Mouse (Mus musculus) embryonic facial prominence, embryonic 10.5 days (tissue): ENCODE results near the gene Mpg. TPM values are rescaled to one million over a fixed set of nuclear protein-coding genes. Genes with fewer than 3 reads are reported as not detected.

Experiments used
- DNase-seq: peaks from one replicate; pipeline ENCODE4 v3.0.0-alpha.2; 2017; ENCODE audit warnings: low spot score
- H3K27ac ChIP-seq: fragments of 300-500 bp; sonication (generic); replicated peaks from 2 replicates; pipeline ENCODE4 v1.5.1; 2016; ENCODE audit warnings: mild to moderate bottlenecking
- H3K27me3 ChIP-seq: fragments of 300-500 bp; sonication (generic); replicated peaks from 2 replicates; pipeline ENCODE4 v1.6.1; 2016; ENCODE audit warnings: low read depth, mild to moderate bottlenecking; ENCODE audit not compliant: poor library complexity, severe bottlenecking
- H3K36me3 ChIP-seq: fragments of 300-500 bp; sonication (generic); replicated peaks from 2 replicates; pipeline ENCODE4 v1.6.1; 2016; ENCODE audit warnings: mild to moderate bottlenecking, moderate library complexity
- H3K4me1 ChIP-seq: fragments of 300-500 bp; sonication (generic); 2 replicates; pipeline ENCODE4 v1.6.1; 2016
- H3K4me3 ChIP-seq: fragments of 300-500 bp; sonication (generic); 2 replicates; pipeline ENCODE4 v1.5.1; 2016; ENCODE audit warnings: mild to moderate bottlenecking, moderate library complexity
- H3K9me3 ChIP-seq: fragments of 300-500 bp; sonication (generic); 2 replicates; pipeline ENCODE4 v1.6.1; 2016; ENCODE audit warnings: mild to moderate bottlenecking
- WGBS: fragments of 180-500 bp; shearing (Covaris S2); methylation state at CpG from one replicate; pipeline ENCODE4 v1.1.7; 2016; 5-methylcytosine and 5-hydroxymethylcytosine counted together
- polyA plus RNA-seq: library from polyadenylated mRNA; unstranded; fragments of >200 nt; fragmentation: Nextera tagmentation; extraction: Ambion mirVana; gene quantifications from 2 replicates; pipeline ENCODE4 v1.2.1, GENCODE M21; 2016

The Mpg gene
- polyA plus RNA-seq, 1 experiment from 2014 or later: 33.2 TPM

DNA sequence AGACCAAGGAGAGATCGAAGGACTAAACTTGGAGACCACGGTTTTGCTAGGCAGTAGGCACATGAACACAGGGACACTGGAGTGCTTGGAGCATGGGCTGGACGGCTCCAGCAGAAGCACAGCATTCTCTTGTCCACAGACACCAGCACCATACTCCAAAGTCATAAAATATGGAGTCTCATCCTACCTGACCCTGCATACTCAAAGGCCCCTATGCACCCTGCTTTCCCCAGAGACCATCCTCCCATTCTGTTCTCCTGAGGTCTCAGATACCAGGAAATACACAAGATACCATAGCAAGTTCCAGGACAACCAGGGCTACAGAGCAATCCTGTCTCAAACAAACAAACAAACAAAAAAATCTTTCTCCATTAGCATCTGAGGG is 11.1 kb downstream of the Mpg start:
- H3K36me3 ChIP-seq: peaks cover 97% of the 10 kb centered on the region
- no peak overlapping the region for H3K4me3 ChIP-seq
- H3K27ac ChIP-seq: no peak overlapping the region
- H3K4me1 ChIP-seq: 0 out of 2 replicates have a peak, but pooled peaks cover 6% of the 10 kb centered on the region
- no peaks in the 10 kb centered on the region for H3K9me3 ChIP-seq
- no peaks in the 10 kb centered on the region for H3K27me3 ChIP-seq
- no peak for DNase-seq
- WGBS: 91% methylated on average over 3 of the region's 3 CpGs

- Histone ChIP-seq H3K36me3 (peaks cover 97% of the 10 kb centered on the region), H3K4me1 (0 out of 2 replicates have a peak, but pooled peaks cover 2% of the 10 kb centered on the region), H3K27ac (no peak overlapping the region), H3K4me3 (no peak overlapping the region), H3K27me3 (no peaks in the 10 kb centered on the region), H3K9me3 (no peaks in the 10 kb centered on the region)
- DNase-seq: peak; percentile 70
- 70% methylated on average over 5 of the region's 5 CpGs for WGBS
Measured at GRCm38 (mm10) chr11:32238093-32238860, 12.0 kb downstream of the Mpg start.

- no peak overlapping the region for H3K4me3 ChIP-seq
- DNase-seq: no peak
- H3K36me3 ChIP-seq: peaks cover 95% of the 10 kb centered on the region
- H3K4me1 ChIP-seq: peaks cover 16% of the 10 kb centered on the region
- H3K9me3 ChIP-seq: no peaks in the 10 kb centered on the region
- H3K27me3 ChIP-seq: no peaks in the 10 kb centered on the region
- H3K27ac ChIP-seq: no peak overlapping the region
Measured at GRCm38 (mm10) chr11:32241391-32241790, 15.1 kb downstream of the Mpg start.

GRCm38 (mm10) chr11:32242209-32242608 is 15.9 kb downstream of the Mpg start:
- no peak for DNase-seq
- Histone ChIP-seq H3K27ac (no peak overlapping the region), H3K4me3 (no peak overlapping the region), H3K36me3 (peaks cover 95% of the 10 kb centered on the region), H3K4me1 (peaks cover 14% of the 10 kb centered on the region), H3K27me3 (no peaks in the 10 kb centered on the region), H3K9me3 (no peaks in the 10 kb centered on the region)
- 90% methylated on average over 3 of the region's 3 CpGs for WGBS

DNA sequence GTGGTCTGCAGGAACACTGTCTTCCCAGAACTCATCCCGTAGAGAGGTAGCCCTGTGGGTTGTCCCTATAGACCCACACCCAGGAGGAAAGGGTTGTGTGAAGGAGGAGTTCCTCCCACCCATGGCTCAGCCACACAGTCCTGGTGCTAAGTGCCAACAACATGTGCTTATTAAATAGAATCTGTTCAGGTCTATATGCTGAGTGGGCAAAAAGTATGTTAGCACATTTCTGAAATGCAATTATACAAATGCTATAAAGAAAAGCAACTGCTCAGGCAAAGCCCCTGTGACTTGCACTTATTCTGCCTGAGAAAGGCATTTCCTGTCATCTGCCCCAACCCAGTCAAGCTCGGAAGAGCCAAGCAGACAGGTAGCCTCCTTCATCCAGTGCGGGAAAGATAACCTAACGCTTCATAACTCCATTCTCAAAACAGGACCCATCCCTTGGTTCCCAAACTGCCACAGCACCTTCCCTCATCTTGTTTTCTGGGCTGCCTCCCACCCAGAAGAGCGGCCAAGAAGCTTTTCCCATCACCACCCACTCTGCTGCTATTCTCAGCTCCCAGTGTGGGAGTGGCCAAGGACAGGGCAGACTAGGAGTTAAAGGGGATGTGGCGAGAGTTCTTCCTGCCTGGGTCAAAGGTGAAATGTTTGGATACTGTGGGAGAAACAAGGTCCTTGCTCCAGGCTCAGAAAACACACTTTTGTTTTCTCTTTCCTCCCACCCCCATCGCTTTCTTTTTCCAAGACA is 17.1 kb downstream of the Mpg start:
- Histone ChIP-seq H3K36me3 (peaks cover 96% of the 10 kb centered on the region), H3K27ac (0 out of 2 replicates have a peak overlapping the region, but pooled peaks have one; percentile 40)
- WGBS: 54% methylated on average over 7 of the region's 7 CpGs

DNA sequence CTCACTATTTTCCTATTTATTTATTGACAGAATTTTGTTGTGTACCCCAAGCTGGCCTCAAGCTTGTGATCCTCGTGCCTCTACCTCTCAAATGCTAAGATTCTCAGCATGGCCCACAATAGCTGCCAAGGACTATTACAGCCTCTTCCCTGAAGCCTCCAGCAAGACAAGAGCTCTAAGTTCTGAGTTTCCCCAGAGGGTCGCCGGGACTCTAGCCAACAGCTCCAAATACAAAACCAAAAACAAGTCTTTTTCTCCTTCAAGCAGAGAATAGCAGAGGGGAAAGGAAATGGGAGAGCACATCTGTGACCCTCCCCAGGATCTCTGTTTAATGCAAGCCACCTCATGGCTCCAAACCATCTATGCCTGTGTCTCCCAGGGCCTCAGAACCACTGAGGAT is 17.8 kb downstream of the Mpg start:
- Histone ChIP-seq H3K27me3 (no peaks in the 10 kb centered on the region), H3K4me3 (no peak overlapping the region), H3K27ac (0 out of 2 replicates have a peak overlapping the region, but pooled peaks have one; percentile 40), H3K4me1 (peaks cover 14% of the 10 kb centered on the region), H3K36me3 (peaks cover 93% of the 10 kb centered on the region), H3K9me3 (no peaks in the 10 kb centered on the region)
- no peak for DNase-seq
- 63% methylated on average over 3 of the region's 3 CpGs for WGBS

More for the DNA sequence above, 17.1 kb downstream of the Mpg start:
- Histone ChIP-seq H3K4me1 (peaks cover 14% of the 10 kb centered on the region), H3K9me3 (no peaks in the 10 kb centered on the region), H3K4me3 (no peak overlapping the region), H3K27me3 (no peaks in the 10 kb centered on the region)
- DNase-seq: no peak

GRCm38 (mm10) chr11:32244617-32245016 is 18.3 kb downstream of the Mpg start:
- Histone ChIP-seq H3K36me3 (peaks cover 95% of the 10 kb centered on the region), H3K27ac (0 out of 2 replicates have a peak overlapping the region, but pooled peaks have one; percentile 40), H3K9me3 (no peaks in the 10 kb centered on the region), H3K27me3 (no peaks in the 10 kb centered on the region), H3K4me3 (no peak overlapping the region), H3K4me1 (peaks cover 14% of the 10 kb centered on the region)
- 85% methylated on average over 1 of the region's 1 CpGs for WGBS
- DNase-seq: no peak

DNA sequence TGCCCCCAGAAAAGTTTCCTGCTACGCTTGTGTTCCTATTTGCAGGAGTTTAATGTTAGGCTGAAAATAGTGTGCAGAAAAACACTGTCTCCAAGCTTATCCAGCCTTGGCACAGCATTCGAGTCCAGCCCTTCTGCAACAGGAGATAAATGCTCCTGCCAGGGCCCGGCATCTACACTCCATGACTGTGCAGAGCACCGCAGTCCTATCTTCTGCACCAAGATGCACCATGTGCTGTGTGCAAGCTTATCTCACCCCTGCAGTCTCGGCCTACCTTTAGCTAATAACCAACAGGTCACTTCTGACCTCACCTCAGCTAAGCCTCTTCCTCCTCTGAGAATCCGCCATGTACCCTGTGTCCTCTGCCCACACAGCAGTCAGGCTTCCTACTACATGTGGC is 19.3 kb downstream of the Mpg start:
- H3K27ac ChIP-seq: no peak overlapping the region
- H3K4me3 ChIP-seq: no peak overlapping the region
- no peak for DNase-seq
- H3K36me3 ChIP-seq: peaks cover 95% of the 10 kb centered on the region
- H3K27me3 ChIP-seq: no peaks in the 10 kb centered on the region
- H3K4me1 ChIP-seq: peaks cover 14% of the 10 kb centered on the region
- 91% methylated on average over 6 of the region's 6 CpGs for WGBS
- no peaks in the 10 kb centered on the region for H3K9me3 ChIP-seq

GRCm38 (mm10) chr11:32247068-32247467 is 20.8 kb downstream of the Mpg start:
- no peak overlapping the region for H3K27ac ChIP-seq

DNA sequence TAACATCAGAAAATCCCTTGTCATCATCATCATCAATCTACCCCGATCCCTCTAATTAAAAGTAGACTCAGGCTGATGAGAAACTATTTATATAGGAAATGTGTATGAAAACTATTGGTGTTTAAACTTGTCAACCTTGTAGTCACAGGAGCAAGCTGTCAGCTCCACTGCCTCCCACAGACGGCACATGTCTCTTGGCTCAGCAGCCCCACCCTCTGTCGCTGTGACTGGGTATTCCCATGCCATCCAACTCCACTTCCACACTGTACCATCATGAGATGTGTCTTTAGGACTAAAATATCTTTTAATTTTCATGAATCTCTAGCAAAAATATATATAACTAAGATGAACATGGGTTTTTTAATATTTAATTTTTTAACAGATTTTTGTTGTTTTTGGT is 22.0 kb downstream of the Mpg start:
- Histone ChIP-seq H3K4me3 (no peak overlapping the region), H3K27ac (no peak overlapping the region), H3K4me1 (peaks cover 13% of the 10 kb centered on the region), H3K36me3 (peaks cover 94% of the 10 kb centered on the region), H3K27me3 (no peaks in the 10 kb centered on the region), H3K9me3 (no peaks in the 10 kb centered on the region)
- 85% methylated on average over 3 of the region's 3 CpGs for WGBS
- DNase-seq: no peak

More at GRCm38 (mm10) chr11:32247068-32247467, 20.8 kb downstream of the Mpg start:
- no peaks in the 10 kb centered on the region for H3K9me3 ChIP-seq
- no peak overlapping the region for H3K4me3 ChIP-seq
- H3K36me3 ChIP-seq: peaks cover 94% of the 10 kb centered on the region
- peaks cover 14% of the 10 kb centered on the region for H3K4me1 ChIP-seq
- no peak for DNase-seq
- no peaks in the 10 kb centered on the region for H3K27me3 ChIP-seq

DNA sequence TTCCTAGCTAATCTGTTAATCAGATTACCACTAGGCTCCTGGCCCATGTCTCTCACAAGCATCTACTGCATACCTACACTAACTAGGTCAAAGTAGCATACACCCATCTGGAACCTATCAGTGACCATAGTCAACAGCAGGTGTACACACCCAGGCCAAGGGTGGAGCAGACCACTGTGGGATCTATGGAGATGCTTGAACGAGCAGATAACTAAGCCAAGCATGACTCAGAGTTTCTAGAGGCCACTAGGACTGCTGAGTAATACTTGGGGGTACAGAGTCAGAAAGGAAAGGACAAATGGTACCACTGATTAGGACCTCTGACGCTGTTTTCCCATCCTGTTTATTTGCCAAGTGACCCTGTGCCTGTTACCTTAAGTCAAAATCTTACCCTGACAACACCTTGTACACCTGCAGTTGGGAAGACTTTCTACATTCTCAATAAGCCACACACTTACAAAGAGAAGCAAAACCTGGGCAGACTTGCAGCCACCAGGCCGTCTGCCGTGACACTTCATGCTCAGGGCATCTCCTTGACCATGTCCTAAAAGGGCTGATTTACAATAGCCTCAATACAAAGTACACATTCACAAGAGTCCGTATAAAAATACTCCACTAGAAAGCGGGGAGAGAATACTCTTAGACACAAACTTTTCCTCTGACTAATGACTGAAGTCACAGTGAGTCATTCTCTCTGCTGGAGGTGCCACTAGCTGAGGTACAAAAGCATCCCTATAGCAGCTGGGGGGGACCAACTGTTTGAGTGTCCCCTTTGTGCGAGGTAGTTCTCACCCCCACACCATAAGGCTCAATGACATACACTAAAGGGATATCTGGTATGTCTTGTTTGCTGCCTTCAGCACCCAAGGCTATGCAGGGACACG is 24.8 kb downstream of the Mpg start:
- WGBS: 85% methylated on average over 8 of the region's 8 CpGs
- no peak overlapping the region for H3K27ac ChIP-seq
- H3K27me3 ChIP-seq: no peaks in the 10 kb centered on the region
- no peaks in the 10 kb centered on the region for H3K4me1 ChIP-seq
- H3K36me3 ChIP-seq: peaks cover 95% of the 10 kb centered on the region
- H3K4me3 ChIP-seq: no peak overlapping the region
- no peaks in the 10 kb centered on the region for H3K9me3 ChIP-seq
- DNase-seq: no peak

- H3K27ac ChIP-seq: no peak overlapping the region
- no peak for DNase-seq
- H3K27me3 ChIP-seq: no peaks in the 10 kb centered on the region
- no peaks in the 10 kb centered on the region for H3K9me3 ChIP-seq
- 95% methylated on average over 1 of the region's 1 CpGs for WGBS
- H3K36me3 ChIP-seq: peaks cover 75% of the 10 kb centered on the region
- H3K4me3 ChIP-seq: no peak overlapping the region
- no peaks in the 10 kb centered on the region for H3K4me1 ChIP-seq
Measured at GRCm38 (mm10) chr11:32253121-32253520, 26.8 kb downstream of the Mpg start.
